Mouse (Mus musculus) cerebellum, adult 2 months (tissue): Measurements from ENCODE around the gene Arhgap17.

Source experiments
- CTCF ChIP-seq: fragments of 200-500 bp; IDR thresholded peaks from 2 replicates; pipeline ENCODE4 v1.5.1; 2011; ENCODE audit warnings: low read depth, mild to moderate bottlenecking, control low read depth, low read length, moderate library complexity, borderline replicate concordance; ENCODE audit not compliant: insufficient read depth
- POLR2A ChIP-seq: fragments of 200-500 bp; IDR thresholded peaks from 2 replicates; pipeline ENCODE4 v1.6.1; 2011; ENCODE audit warnings: low read length, control low read depth, borderline replicate concordance; ENCODE audit not compliant: insufficient read depth

- TF ChIP-seq POLR2A (no peak), CTCF (no peak)
Measured at GRCm38 (mm10) chr7:123405619-123406018, 35.9 kb upstream of the Arhgap17 start.
